Mouse (Mus musculus) megakaryocyte progenitor cell, adult 5-6 weeks (primary cell): ENCODE measurements around the gene Sbk2. TPM values are rescaled to one million over a fixed set of nuclear protein-coding genes. Genes with fewer than 3 reads are reported as not detected.
A peak's percentile ranks its signal among the peaks of the same experiment; 100 is the strongest.

ENCODE experiments used
- ATAC-seq: replicated peaks from 2 replicates; pipeline ENCODE4 v1.8.0; 2016; ENCODE audit warnings: mild to moderate bottlenecking, moderate TSS enrichment, inconsistent platforms; ENCODE audit not compliant: poor library complexity
- total RNA-seq, 2 experiments: library from RNA; stranded (forward) in 1 of 2; stranded (reverse) in 1 of 2; fragments of 157-497, 149-512 nt in 1 of 2; fragments of 200-1000 nt in 1 of 2; gene quantifications; 2 replicates each; pipeline versions ENCODE4 v1.2.3 to v1.2.4; 2015 to 2017

Gene Sbk2
- total RNA-seq, 2 experiments from 2014 or later = not detected

DNA sequence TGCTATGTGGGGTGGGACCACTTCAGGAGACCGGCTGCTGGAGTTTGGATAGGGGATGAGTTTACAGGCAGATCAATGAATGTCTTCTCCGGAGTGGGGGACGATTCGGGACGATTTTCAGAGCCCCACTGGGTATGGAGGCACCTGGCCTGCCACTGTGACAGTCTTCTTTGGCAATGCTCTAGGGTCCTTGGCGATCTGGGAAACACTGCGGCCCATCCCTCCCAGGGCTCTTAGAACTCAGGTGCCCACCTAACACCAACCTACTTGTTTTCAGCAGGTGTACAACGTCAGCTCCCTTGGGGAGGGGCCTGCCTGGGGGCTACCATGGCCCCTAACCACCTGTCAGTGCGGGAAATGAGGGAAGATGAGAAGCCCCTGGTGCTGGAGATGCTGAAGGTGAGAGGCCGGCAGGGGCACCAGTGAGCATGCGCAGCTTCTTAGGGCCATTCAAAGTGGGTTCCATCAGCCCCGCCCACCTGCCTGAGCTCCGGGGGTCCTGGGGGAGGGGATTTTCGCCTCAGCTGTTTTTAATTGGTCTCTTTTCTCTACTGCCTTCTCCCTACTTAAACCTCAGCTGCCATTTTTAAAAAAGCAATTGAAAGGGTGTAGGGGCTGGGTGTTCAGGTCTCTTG lies 41.2 kb downstream of the Sbk2 start:
- no peak for ATAC-seq

DNA sequence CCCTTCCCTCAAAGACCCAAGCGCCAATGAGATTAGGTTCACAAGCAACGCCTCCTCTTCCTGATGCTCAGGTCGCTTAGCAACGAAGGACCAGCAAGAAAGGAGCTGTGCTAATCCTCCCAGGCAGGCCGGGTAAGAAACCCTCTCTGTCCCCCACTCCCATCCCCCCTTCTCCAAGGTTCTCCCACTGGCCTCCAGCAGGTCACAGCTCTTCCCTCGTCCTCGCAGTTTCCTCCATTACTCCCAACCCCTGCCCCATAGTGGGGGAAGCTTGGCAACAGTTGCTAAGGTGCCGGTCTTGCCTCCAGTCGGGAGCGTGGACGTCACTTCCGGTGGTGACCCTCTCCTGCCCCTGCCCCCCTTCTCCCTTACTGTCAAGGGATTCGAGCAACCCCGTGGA lies 41.7 kb downstream of the Sbk2 start:
- peak; percentile 32 for ATAC-seq

DNA sequence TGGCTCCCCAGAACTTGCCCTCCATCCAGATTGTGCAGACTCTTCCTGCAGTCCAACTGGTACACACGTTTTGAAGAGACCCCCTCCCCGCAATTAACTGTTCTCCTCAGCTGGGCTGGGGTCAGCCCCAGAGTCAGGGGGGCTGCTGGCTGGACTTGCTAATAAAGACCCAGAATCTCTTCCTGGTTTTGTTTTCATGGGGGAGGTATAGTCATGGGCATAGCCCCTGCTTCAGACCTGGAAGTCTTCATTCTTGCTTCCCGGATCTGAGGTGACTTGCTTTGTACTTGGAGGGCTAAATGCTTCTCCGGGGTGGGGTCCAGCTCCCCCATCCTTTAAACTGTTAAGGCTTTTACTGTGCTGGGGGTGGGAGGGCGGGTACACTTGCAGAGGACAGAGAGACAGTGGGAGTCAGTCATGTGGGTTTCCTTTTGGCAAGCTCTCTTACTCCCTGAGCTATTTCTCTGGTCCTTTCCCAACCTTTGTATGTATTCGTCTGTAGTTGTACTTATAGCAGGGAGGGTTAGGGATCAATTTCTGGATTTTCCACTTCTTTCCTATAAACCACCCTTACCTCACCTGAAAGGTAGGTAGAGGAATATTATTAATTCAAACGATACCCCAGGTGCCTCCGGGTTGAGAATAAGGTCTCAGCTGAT lies 42.3 kb downstream of the Sbk2 start, which contains the start of gene Nat14:
TSS of gene Nat14 (plus strand) at position 205 of the 659 bp plus-strand sequence.
- ATAC-seq = no peak

DNA sequence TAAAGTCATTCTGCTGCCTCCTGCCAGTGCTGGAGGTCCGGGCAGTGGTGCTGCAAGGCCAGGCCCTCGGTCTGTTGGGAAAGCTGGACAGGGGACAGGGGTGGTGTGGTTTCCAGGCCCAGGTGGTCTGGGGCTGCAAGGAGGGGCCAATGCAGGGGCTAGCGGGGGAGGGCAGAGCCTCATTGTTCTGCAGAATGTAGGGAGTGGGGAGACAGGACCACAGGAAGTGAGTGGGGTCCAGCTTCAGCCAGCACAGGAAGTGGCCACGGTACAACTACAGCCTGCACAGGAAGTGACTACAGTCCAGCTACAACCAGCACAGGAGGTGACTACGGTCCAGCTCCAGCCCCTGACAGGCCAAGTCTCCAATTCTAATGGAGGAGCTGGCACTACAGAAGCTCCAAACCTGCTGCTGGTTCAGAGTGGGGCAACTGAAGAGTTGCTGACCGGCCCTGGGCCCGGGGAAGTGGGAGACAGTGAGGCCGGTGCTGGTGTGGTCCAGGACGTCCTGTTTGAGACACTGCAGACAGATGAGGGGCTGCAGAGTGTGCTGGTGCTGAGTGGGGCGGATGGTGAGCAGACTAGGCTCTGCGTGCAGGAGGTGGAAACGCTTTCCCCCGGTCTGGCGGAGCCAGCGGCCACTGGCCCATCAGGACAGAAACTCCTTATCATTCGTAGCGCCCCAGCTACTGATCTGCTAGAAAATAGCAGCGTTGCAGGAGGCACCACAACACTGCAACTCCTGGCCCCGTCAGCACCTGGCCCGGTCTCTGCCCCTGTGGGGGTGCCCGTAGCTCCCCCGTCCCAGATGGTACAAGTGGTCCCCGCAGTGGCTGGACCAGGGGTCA lies 43.0 kb downstream of the Sbk2 start:
- ATAC-seq = no peak

- no peak for ATAC-seq
Observed at GRCm38 (mm10) chr7:4920496-4920895, 43.7 kb downstream of the Sbk2 start.

DNA sequence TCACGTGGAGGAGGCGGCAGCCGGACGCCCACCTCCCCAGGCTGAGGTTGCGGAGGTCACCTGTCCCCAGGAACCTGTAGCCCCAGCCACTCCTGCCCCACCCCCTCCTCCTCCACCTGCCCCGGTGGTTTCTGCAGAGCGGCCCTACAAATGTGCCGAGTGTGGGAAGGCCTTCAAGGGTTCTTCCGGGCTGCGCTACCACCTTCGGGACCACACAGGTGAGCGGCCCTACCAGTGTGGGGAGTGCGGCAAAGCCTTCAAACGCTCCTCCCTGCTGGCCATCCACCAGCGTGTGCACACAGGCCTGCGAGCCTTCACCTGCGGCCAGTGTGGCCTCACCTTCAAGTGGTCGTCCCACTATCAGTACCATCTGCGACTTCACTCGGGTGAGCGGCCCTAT lies 44.2 kb downstream of the Sbk2 start:
- ATAC-seq = no peak

DNA sequence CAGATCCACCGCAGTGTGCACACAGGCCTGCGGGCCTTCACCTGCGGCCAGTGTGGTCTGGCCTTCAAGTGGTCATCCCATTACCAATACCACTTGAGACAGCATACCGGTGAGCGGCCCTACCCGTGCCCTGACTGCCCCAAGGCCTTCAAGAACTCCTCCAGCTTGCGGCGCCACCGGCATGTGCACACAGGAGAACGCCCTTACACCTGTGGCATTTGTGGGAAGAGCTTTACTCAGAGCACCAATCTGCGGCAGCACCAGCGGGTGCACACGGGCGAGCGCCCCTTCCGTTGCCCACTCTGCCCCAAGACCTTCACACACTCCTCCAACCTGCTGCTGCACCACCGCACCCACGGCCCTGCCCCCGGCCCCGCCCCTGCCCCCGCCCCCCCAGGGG lies 45.1 kb downstream of the Sbk2 start:
- no peak for ATAC-seq

GRCm38 (mm10) chr7:4918681-4919080 lies 45.5 kb downstream of the Sbk2 start:
- ATAC-seq = no peak

DNA sequence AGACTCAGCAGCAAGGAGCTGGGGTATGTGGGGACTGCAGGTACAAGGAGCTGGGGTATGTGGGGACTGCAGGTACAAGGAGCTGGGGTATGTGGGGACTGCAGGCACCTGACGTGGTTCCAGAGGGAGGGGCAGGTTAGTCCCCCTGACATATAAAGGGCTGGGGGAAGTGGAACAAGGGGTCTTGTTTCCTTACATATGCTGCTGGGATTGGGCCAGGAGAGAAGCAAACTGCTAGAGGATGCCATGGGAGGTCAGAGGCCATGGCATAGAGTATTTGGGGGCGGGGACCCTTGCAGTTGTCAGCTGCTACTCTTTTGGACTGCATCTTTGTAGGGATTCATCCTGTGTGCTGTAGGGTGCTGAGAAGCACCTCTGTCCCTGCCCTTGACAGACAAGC lies 46.7 kb downstream of the Sbk2 start:
- ATAC-seq = no peak

- ATAC-seq = peak; percentile 43
Observed at GRCm38 (mm10) chr7:4915669-4916416, 48.4 kb downstream of the Sbk2 start.

DNA sequence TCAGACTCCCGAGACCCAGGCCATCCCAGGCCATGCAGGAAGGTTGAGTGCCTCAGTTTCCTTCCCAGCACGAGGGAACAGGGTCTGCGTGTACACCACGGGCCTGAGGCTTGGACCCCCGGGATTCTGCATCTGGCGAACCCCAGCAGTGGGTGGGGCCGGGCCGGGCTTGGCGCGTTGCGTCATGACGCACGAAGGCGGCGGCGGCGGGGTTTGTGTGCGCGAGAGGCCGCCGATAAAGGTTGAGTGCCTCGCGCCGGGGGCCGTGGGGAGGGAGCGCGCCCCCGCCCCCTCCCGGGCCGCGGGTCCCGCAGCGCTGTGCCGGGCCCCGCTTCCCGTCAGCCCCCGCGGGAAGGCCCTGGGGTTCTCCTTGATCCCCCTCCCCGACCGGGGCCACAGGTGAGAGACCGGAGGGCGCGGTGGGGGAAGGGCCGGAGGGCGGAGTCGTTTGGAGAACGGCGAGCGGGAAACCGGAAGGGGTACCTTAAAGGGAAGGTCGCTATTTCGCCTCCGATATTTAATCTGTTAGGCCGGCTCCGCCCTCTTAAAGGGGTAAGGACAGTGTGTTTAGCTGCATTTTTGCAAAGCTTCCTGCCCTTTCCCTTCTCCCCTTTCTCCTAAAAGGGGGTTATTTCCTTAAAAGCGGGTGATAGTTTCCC lies 49.1 kb downstream of the Sbk2 start, which contains the start of gene Zfp628:
TSS of gene Zfp628 (plus strand) at position 211 of the 659 bp plus-strand sequence.
- ATAC-seq = peak; percentile 88

DNA sequence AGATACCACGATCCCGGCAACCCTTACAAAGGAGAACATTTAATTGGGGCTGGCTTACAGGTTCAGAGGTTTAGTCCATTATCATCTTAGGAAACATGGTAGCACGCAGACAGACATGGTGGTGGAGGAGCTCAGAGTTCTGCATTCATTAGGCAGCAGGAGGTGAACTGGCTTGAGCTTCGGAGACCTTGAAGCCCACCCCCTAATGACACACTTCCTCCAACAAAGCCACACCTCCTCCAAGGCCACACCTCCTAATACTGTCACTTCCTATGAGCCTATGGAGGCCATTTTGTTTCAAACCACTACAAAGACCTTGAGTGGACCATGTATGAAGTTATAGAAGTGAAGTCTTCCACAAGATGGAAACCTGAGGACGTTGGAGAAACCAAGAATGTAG lies 52.0 kb downstream of the Sbk2 start:
- ATAC-seq = no peak

DNA sequence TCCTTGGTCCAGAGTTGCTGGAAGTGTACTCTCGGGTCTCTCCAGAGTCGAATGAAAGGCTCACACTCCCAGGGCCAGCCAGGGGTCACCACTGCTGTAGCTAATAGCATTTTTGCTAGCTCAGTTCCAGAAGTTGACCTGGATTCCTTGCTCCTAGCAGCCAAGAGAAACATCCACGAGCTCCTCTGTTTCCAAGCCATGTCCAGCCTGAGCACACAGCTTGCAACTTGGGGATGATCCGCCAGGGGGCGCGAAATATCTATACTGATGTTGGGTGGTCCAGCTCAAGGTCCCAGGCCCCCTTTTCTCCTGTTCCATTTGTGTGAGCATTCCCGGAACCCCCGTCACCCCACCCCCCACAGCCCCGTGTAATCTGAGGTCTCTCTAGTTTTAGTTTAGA lies 52.6 kb downstream of the Sbk2 start:
- ATAC-seq = no peak

- no peak for ATAC-seq
Observed at GRCm38 (mm10) chr7:4906466-4906950, 57.7 kb downstream of the Sbk2 start, which contains the start of gene Gm36210. TSS of gene Gm36210 (minus strand) at chr7:4906516.

- no peak for ATAC-seq
Observed at GRCm38 (mm10) chr7:4902404-4902803, 61.8 kb downstream of the Sbk2 start.

GRCm38 (mm10) chr7:4901171-4901570 lies 63.0 kb downstream of the Sbk2 start:
- ATAC-seq = peak; percentile 81

- ATAC-seq = peak; percentile 9
Observed at GRCm38 (mm10) chr7:4900523-4900851, 63.7 kb downstream of the Sbk2 start.

GRCm38 (mm10) chr7:4899649-4900522 lies 64.3 kb downstream of the Sbk2 start:
- peak; percentile 69 for ATAC-seq
